ENCODE assay signal across 8 mouse cellular contexts in genomic region chr12:56696174-56697010, GRCm38 (mm10). TPM values are rescaled to one million over a fixed set of nuclear protein-coding genes. Genes with fewer than 3 reads are reported as not detected.
DNase-seq lines count a peak whose midpoint lies in the region; ATAC-seq and TF ChIP-seq lines count a peak whose summit lies in the region.

No protein-coding gene starts in this region.

- peak overlapping the region; percentile 62 for H3K4me2 ChIP-seq in lung, embryonic 15.5 days
- H3K4me2 ChIP-seq in embryonic facial prominence, embryonic 14.5 days (ENCODE audit: low read depth, low read length): peak overlapping the region; percentile 50
- peak overlapping the region; percentile 61 for H3K4me2 ChIP-seq in liver, embryonic 11.5 days
- H3K4me2 ChIP-seq in stomach, embryonic 16.5 days (ENCODE audit: low read depth, low read length): peak overlapping the region; percentile 66

- no peak overlapping the region for H3K9ac ChIP-seq in lung, embryonic 15.5 days
- H3K9ac ChIP-seq in embryonic facial prominence, embryonic 14.5 days (ENCODE audit: low read depth, low read length): peak overlapping the region; percentile 67
- no peak overlapping the region for H3K9ac ChIP-seq in liver, embryonic 11.5 days (ENCODE audit: low read depth, low read length)
- peak overlapping the region; percentile 61 for H3K9ac ChIP-seq in stomach, embryonic 16.5 days (ENCODE audit: low read length)

- 1% methylated on average over 57 of the region's 57 CpGs for WGBS in lung, embryonic 15.5 days
- under 1% methylated on average over 49 of the region's 57 CpGs for WGBS in embryonic facial prominence, embryonic 14.5 days
- 1% methylated on average over 57 of the region's 57 CpGs for WGBS in liver, embryonic 11.5 days
- WGBS in stomach, embryonic 16.5 days: under 1% methylated on average over 57 of the region's 57 CpGs

- no peak for ATAC-seq in lung, embryonic 15.5 days (ENCODE audit: borderline replicate concordance, extremely low read depth, low FRiP score, low TSS enrichment)
- ATAC-seq in embryonic facial prominence, embryonic 14.5 days (ENCODE audit: low read depth): no peak
- ATAC-seq in liver, embryonic 11.5 days (replicated peaks; ENCODE audit: low FRiP score): no peak
- no peak for ATAC-seq in stomach, embryonic 16.5 days (ENCODE audit: insufficient read depth, low FRiP score)

- H3K4me1 ChIP-seq in lung, embryonic 15.5 days: peaks cover 36% of the 10 kb centered on the region
- H3K4me1 ChIP-seq in embryonic facial prominence, embryonic 14.5 days (ENCODE audit: control insufficient read depth, insufficient read depth, low read length): 0 out of 2 replicates have a peak, but pooled peaks cover 4% of the 10 kb centered on the region
- no peaks in the 10 kb centered on the region; the same call in none of the 2 replicates for H3K4me1 ChIP-seq in liver, embryonic 11.5 days (replicated peaks; ENCODE audit: control insufficient read depth, insufficient read depth, low read length)
- H3K4me1 ChIP-seq in stomach, embryonic 16.5 days (ENCODE audit: control insufficient read depth, insufficient read depth, low read length): peaks cover 17% of the 10 kb centered on the region

- H3K4me3 ChIP-seq in lung, embryonic 15.5 days: peak overlapping the region; percentile 33
- H3K4me3 ChIP-seq in embryonic facial prominence, embryonic 14.5 days (ENCODE audit: low read depth, low read length): peak overlapping the region; percentile 41
- peak overlapping the region; percentile 35 for H3K4me3 ChIP-seq in liver, embryonic 11.5 days (ENCODE audit: low read depth, low read length)
- H3K4me3 ChIP-seq in stomach, embryonic 16.5 days (replicated peaks; ENCODE audit: low read length): peak overlapping the region; percentile 50
- H3K4me3 ChIP-seq in layer of hippocampus, adult 2 months: no peak overlapping the region

- no peak overlapping the region for H3K27ac ChIP-seq in lung, embryonic 15.5 days
- peak overlapping the region; percentile 68 for H3K27ac ChIP-seq in embryonic facial prominence, embryonic 14.5 days (replicated peaks; ENCODE audit: low read depth, low read length)
- no peak overlapping the region for H3K27ac ChIP-seq in liver, embryonic 11.5 days (ENCODE audit: low read depth, low read length)
- no peak overlapping the region; the same call in 1 of the 2 replicates for H3K27ac ChIP-seq in stomach, embryonic 16.5 days (ENCODE audit: low read length)
- no peak overlapping the region for H3K27ac ChIP-seq in layer of hippocampus, adult 2 months

- no peak for TF ChIP-seq CTCF in layer of hippocampus, adult 2 months (conservative IDR thresholded peaks at IDR 0.05)

- H3K27me3 ChIP-seq in lung, embryonic 15.5 days: peaks cover 98% of the 10 kb centered on the region
- peaks cover 96% of the 10 kb centered on the region for H3K27me3 ChIP-seq in embryonic facial prominence, embryonic 14.5 days (replicated peaks; ENCODE audit: control insufficient read depth, insufficient read depth, low read length)
- H3K27me3 ChIP-seq in liver, embryonic 11.5 days (replicated peaks; ENCODE audit: control insufficient read depth, insufficient read depth, low read length): peaks cover 96% of the 10 kb centered on the region
- H3K27me3 ChIP-seq in stomach, embryonic 16.5 days (ENCODE audit: control insufficient read depth, insufficient read depth, low read length): peaks cover 80% of the 10 kb centered on the region

- no peaks in the 10 kb centered on the region for H3K9me3 ChIP-seq in lung, embryonic 15.5 days
- H3K9me3 ChIP-seq in embryonic facial prominence, embryonic 14.5 days (ENCODE audit: control insufficient read depth, low read length): no peaks in the 10 kb centered on the region
- no peaks in the 10 kb centered on the region for H3K9me3 ChIP-seq in liver, embryonic 11.5 days (ENCODE audit: control insufficient read depth, low read length)
- H3K9me3 ChIP-seq in stomach, embryonic 16.5 days (replicated peaks; ENCODE audit: control insufficient read depth, low read length): no peaks in the 10 kb centered on the region

- intact Hi-C loops in gastrocnemius, postnatal 14 days (cut with DNase I; ENCODE audit: low total_unique reads): no loop called here

- no peaks in the 10 kb centered on the region for H3K36me3 ChIP-seq in lung, embryonic 15.5 days
- H3K36me3 ChIP-seq in embryonic facial prominence, embryonic 14.5 days (ENCODE audit: control insufficient read depth, insufficient read depth, low read length): no peaks in the 10 kb centered on the region
- H3K36me3 ChIP-seq in liver, embryonic 11.5 days (ENCODE audit: control insufficient read depth, insufficient read depth, low read length): no peaks in the 10 kb centered on the region
- no peaks in the 10 kb centered on the region for H3K36me3 ChIP-seq in stomach, embryonic 16.5 days (ENCODE audit: control insufficient read depth, insufficient read depth, low read length)

- no peak for DNase-seq in lung, postnatal 4 days
- DNase-seq in embryonic facial prominence, embryonic 14.5 days (ENCODE audit: low spot score): no peak
- DNase-seq in liver, embryonic 11.5 days (ENCODE audit: low spot score): peak; percentile 44
- DNase-seq in urinary bladder, adult 18-20 months (ENCODE audit: low spot score in 2 of 2): no peak
- no peak for DNase-seq in gastrocnemius, postnatal 14 days
- no peak for DNase-seq in layer of hippocampus, adult 2 months (ENCODE audit: low spot score in 2 of 2)

RNA-seq across cellular contexts. Expression of gene Pax9, which starts 4.8 kb away (rescaled TPM):
- polyA plus RNA-seq in lung, embryonic 15.5 days (2015; fragmentation: Nextera tagmentation; extraction: Ambion mirVana): 0.67 and 0.90 TPM in 2 replicates
- polyA plus RNA-seq in embryonic facial prominence, embryonic 14.5 days (2014; fragmentation: Nextera tagmentation; extraction: Ambion mirVana): 9.2 and 9.4 TPM in 2 replicates
- polyA plus RNA-seq in liver, embryonic 11.5 days (2014; fragmentation: Nextera tagmentation; extraction: Ambion mirVana): 0.60 and 0.61 TPM in 2 replicates
- 2.8 and 3.9 TPM in 2 replicates for polyA plus RNA-seq in stomach, embryonic 16.5 days (2015; fragmentation: Nextera tagmentation; extraction: Ambion mirVana)
- total RNA-seq in gastrocnemius, postnatal 14 days (2021): under 1 TPM in 1 of 2 experiments, not detected in 1; 0.04 TPM
- not detected for total RNA-seq in layer of hippocampus, adult 2 months (2021)

Comparison
In these comparisons a context has a peak if more than half of its experiments do, and no peak if none do; other contexts are left out.
1. H3K9ac ChIP-seq: peak in embryonic facial prominence, embryonic 14.5 days (single experiment) and stomach, embryonic 16.5 days (single experiment); none in lung, embryonic 15.5 days (single experiment) and liver, embryonic 11.5 days (single experiment).
2. Peak in every context shown above with its lines, with median percentiles within 50 percentile points of each other: H3K4me2 ChIP-seq.